Mouse (Mus musculus): ENCODE measurements around the gene Aurkaip1. TPM values are rescaled to one million over a fixed set of nuclear protein-coding genes. Genes with fewer than 3 reads are reported as not detected.
"Not testable (repeated sequence)": the region's sequence is repeated elsewhere in the genome, so short reads cannot be mapped to it uniquely, and the experiment has no call there.

Gene Aurkaip1
- 100 to 1,000 TPM; 114 to 116 TPM for total RNA-seq (2021)

GRCm38 (mm10) chr4:155831205-155831766 is at the start of gene Aurkaip1:
Gene Aurkaip1, plus strand, starts transcription at chr4:155831272.
- DNase-seq: peak; percentile 94 to 96
- intact Hi-C loops (cut with DNase I): loop anchor here (5.0 to 10.0 kb wide), 2 partner anchors 61 to 274 kb away; partner anchors contain the start of genes 9430015G10Rik, Acap3 and Pusl1

GRCm38 (mm10) chr4:155783486-155784080 is 47.5 kb upstream of the Aurkaip1 start:
- intact Hi-C loops (cut with DNase I): loop anchor here (1.0 to 2.0 kb wide), 2 partner anchors 14 to 63 kb away; no protein-coding TSS in a partner anchor
- no peak for DNase-seq

DNA sequence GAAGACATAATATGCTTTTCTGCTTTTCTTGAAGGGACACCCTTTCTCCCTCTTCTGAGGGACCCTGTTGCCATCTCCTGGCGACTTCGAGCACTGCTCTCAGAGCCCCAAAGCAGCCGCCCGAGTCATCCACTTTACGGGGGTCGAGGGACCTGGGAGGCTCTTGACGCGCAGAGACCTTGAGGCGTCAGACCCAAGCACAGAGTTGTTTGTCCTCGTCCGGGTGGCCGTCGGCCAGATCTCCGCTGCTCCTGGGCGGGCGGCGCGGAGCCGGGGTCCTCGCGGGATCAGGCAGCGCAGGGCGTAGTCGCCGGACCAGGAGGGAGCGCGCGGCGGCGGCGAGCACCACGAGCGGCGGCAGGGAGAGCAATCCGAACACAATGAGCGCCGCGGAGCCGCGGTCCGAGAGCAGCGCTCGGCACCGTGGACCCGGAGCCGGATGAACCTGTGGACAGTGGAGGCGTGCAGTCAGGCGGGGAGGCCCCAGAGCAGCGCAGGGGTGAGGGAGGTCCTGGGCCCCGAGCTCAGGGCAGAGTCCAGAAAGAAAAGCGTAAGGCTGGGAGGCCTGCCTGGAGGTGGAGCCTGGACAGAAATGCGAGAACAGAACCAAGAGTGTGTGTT is 46.9 kb upstream of the Aurkaip1 start:
- peak; percentile 79 to 88 for DNase-seq
- intact Hi-C loops (cut with DNase I): loop anchor here (1.0 to 2.0 kb wide), 2 partner anchors 15 to 63 kb away; no protein-coding TSS in a partner anchor

DNA sequence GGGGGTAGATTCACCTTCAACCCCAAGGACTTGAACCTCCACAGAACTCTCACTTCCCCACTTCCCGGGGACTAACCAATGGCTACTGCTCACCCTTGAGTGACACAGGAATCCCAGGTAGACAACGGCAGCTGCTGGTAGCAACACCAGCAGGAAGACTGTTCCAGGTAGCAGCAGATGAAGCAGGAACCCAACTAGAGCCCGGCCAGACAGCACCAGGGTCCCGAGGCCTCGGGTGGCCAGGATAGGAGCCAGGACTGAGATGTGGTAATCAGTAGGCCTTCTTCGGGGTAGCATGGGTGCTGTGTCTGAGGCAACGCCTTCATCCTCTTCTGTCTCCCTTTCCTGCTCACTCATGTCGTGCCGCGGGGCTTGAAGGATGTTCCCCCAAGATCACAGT is 45.8 kb upstream of the Aurkaip1 start:
- intact Hi-C loops (cut with DNase I): loop anchor here (2.0 kb wide), 1 partner anchor 64 kb away; no protein-coding TSS in a partner anchor
- DNase-seq: no peak

- intact Hi-C loops (cut with DNase I): loop anchor here (2.0 kb wide), 1 partner anchor 65 kb away; no protein-coding TSS in a partner anchor
- no peak for DNase-seq
These were observed 45.3 kb upstream of the Aurkaip1 start, which contains the start of gene Tmem88b for GRCm38 (mm10) chr4:155785819-155786218. Gene Tmem88b, minus strand, starts transcription at chr4:155785874.

- DNase-seq: no peak
- intact Hi-C loops (cut with DNase I): no loop called here
These were observed 42.8 kb upstream of the Aurkaip1 start for GRCm38 (mm10) chr4:155788300-155788699.

DNA sequence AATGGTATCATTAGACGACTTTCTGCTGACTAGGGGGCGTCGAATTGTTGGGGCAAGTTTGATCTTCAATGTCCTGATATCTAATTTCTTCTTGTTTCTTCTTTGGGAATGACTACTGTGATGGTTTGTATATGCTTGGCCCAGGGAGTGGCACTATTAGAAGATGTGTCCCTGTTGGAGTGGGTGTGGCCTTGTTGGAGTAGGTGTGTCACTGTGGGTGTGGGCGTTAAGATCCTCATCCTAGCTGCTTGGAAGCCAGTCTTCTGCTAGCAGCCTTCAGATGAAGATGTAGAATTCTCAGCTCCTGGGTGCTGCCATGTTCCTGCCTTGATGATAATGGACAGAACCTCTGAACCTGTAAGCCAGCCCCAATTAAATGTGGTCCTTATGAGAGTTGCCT is 42.2 kb upstream of the Aurkaip1 start:
- intact Hi-C loops (cut with DNase I); DNase-seq: not testable (repeated sequence)

GRCm38 (mm10) chr4:155790021-155790489 is 41.0 kb upstream of the Aurkaip1 start, which contains the start of gene Ankrd65:
Gene Ankrd65, plus strand, starts transcription at chr4:155790439.
- no peak for DNase-seq
- intact Hi-C loops (cut with DNase I): no loop called here

- intact Hi-C loops (cut with DNase I): no loop called here
- DNase-seq: no peak
These were observed 40.4 kb upstream of the Aurkaip1 start for GRCm38 (mm10) chr4:155790650-155791161.

GRCm38 (mm10) chr4:155791240-155791933 is 39.7 kb upstream of the Aurkaip1 start:
- DNase-seq: no peak
- intact Hi-C loops (cut with DNase I): no loop called here

DNA sequence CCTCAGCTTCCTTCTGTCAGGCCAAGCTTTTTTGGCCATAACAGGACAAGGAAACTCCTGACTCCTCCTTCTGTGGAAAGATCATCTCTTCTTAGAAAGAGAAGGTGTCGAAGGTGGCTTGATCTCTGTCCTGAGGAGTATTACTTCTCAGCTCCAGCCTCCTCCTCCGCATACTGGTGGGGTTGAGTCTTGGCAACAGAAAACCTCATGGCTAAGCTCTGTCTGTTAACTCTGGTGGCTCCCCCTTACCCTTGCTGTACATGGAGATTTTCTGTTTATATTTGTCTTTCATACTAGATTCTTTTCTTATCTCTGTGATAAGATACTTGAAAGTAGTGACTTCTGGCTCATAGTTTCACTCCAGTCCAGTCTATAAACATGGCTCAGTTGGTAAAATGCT is 37.3 kb upstream of the Aurkaip1 start:
- intact Hi-C loops (cut with DNase I): no loop called here
- no peak for DNase-seq

- intact Hi-C loops (cut with DNase I): no loop called here
- DNase-seq: no peak
These were observed 29.0 kb upstream of the Aurkaip1 start for GRCm38 (mm10) chr4:155802075-155802474.

- intact Hi-C loops (cut with DNase I): no loop called here
- DNase-seq: no peak
These were observed 28.2 kb upstream of the Aurkaip1 start, which contains the start of gene Mrpl20 for GRCm38 (mm10) chr4:155802741-155803339. Gene Mrpl20, plus strand, starts transcription at chr4:155802878.

- intact Hi-C loops (cut with DNase I): no loop called here
These were observed 27.6 kb upstream of the Aurkaip1 start for GRCm38 (mm10) chr4:155803340-155804041.

DNA sequence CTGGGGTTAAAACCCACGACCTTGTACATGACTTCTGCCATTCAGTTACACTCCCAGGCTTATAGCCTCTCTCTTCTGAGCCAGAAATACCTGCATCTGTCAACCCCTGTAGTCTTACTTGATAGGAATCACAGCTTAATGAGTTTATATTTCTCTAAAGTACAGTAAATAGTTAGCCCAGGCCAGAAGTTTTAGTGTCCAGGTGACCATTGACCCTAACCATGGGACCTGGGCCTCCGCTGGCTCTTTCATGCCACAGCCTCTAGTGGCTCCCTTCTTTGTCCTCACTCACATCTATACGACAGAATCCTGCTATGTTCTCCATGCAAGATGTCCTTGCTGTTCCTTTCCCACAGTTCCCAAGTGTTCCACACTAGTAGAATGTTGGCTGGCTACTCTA is 23.2 kb upstream of the Aurkaip1 start:
- intact Hi-C loops (cut with DNase I): no loop called here

More at GRCm38 (mm10) chr4:155803340-155804041, 27.6 kb upstream of the Aurkaip1 start:
- DNase-seq: peak; percentile 97

DNA sequence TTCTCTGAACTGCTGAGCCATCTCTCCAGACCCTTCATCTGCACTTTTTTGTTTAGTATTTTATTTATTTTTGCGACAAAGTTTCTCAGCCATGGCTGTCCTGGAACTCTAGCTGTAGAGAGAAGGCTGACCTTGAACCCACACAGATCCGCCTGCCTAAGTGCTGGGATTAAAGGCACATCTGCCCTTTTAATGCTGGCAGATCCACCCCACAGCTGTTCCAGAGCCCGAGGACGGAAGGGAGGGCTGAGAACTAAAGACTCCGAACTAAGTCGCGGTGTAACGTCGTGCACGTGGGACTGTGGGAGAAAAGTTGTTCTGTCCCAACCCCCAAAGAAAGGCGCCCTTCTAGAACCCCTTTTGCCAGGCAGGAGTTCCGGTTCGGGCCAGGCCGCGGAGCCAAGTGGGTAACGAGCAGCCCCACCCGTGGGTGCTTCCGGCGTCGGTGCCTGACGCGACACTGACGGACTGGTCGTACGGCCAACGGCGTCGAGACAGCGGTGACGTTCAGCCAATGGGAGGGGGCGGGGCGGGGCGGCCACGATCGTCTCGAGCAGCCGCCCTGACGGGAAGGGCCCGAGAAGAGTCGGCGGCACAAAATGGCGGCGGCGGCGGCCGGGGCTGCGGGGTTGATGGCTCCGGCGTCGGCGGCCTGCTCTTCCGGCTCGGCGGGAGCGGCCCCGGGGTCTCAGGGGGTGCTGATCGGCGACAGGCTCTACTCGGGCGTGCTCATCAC is 19.0 kb upstream of the Aurkaip1 start, which contains the start of gene Ccnl2:
Gene Ccnl2, plus strand, starts transcription at position 561 of the 736 bp plus-strand sequence.
- peak; percentile 90 to 92 for DNase-seq
- intact Hi-C loops (cut with DNase I): no loop called here

More for the DNA sequence above, 23.2 kb upstream of the Aurkaip1 start:
- DNase-seq: no peak

GRCm38 (mm10) chr4:155812665-155813181 is 18.3 kb upstream of the Aurkaip1 start:
- intact Hi-C loops (cut with DNase I): no loop called here
- DNase-seq: no peak

- no peak for DNase-seq
- intact Hi-C loops (cut with DNase I): no loop called here
These were observed 13.5 kb upstream of the Aurkaip1 start for GRCm38 (mm10) chr4:155817533-155817932.

Data from heart, postnatal 36 days (tissue).